Mouse (Mus musculus): ENCODE measurements around the gene Gpa33. TPM values are rescaled to one million over a fixed set of nuclear protein-coding genes. Genes with fewer than 3 reads are reported as not detected.

The Gpa33 gene
- 0.09 and 0.14 TPM in 2 replicates for polyA plus RNA-seq (2012; rRNA removed)

DNA sequence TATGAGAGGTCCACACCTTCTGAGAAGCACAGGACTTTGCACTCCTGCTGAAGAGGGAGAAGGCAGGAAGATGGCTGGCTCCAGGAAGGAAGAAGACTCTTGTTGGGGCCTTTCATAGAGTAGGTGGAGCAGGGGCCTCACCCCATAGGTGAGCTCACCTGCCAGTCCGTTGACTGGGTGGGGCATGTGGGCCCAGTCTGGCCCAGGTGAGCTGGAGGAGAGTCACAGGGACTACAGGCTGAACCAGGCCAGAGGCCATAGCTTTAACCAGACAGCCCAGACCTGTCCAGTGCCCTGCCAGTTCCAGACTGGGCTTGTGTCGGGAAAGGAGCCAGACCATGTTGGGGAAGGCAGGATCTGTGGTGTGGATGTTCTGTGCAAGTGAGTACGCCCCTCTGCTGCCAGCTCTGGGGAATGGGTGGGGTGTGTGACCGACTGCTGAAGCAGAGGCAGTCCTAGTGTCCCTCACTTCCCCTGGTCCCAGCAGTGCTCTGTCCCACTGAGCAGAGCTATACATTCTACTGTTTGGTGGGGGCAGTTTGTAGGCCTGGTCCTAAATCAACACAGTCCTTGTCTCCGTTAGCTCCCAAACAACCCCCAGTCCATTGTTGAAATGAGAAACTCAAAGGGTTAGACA, at the start of gene Gpa33:
Gpa33 (plus strand) TSS at position 15 of the 637 bp plus-strand sequence.
- no peak for DNase-seq (ENCODE audit: low read depth)
- no peak for TF ChIP-seq CTCF (IDR thresholded peaks at IDR 0.05; ENCODE audit: borderline replicate concordance, extremely low read depth, insufficient read depth, insufficient read length)
- no peak for TF ChIP-seq POLR2A (IDR thresholded peaks at IDR 0.05; ENCODE audit: borderline replicate concordance, extremely low read depth, insufficient read depth, insufficient read length, poor library complexity, severe bottlenecking)

DNA sequence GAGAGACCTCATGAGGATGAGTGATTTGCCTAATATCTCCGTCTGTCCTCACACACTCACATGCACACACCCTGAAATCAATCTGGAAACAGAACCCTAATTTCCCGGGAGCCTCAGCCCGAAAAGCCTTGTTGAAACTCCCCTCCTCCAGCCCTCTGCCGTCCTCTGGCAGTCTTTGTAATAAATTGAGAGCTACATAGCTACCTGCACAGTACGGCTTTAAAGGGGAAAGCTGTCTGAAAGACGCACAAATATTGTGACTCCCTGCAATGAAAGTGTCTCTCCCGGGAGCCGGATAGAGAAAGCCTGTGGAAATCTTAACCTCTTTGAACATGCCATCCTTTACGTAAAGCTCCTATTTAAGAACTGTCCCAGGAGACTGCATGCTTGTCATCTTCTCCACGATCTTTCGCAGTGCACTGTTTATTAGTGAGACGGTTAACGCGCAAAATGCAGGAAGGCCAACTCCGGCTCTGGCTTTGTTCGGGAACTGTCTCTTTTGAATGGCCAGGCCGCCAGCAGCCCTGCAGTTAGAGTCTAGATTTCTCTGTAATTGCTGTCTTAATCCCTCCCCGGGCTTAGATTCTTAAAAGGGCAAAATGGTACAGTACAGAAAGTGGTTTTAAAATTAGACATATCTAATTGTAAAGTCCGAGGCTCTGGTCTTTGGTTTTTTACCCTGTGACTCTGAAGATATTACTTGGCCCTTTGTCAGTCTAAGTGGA, 41.4 kb upstream of the Gpa33 start:
- TF ChIP-seq POLR2A (IDR thresholded peaks at IDR 0.05; ENCODE audit: borderline replicate concordance, extremely low read depth, insufficient read depth, insufficient read length, poor library complexity, severe bottlenecking) (no peak), CTCF (IDR thresholded peaks at IDR 0.05; ENCODE audit: borderline replicate concordance, extremely low read depth, insufficient read depth, insufficient read length) (no peak)
- DNase-seq (ENCODE audit: low read depth) = peak; percentile 79

DNA sequence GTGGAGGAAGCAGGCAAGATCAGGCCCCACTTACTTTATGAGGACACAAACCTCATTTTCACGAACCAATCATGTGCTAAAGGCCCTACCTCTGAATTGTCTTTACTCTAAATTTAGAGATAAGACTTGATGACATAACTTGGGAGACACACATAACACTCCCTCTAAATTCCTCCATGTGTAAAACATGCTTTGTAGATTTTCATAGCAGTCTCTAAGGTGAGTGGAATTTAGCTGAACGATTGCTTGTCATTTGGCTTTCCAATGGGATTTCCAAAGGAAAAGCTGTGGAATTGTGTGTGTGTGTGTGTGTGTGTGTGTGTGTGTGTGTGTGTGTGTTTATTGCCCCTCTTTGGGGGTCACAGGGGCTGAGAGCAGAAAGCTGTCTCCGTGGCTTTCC, 40.7 kb upstream of the Gpa33 start:
- no peak for DNase-seq (ENCODE audit: low read depth)
- TF ChIP-seq CTCF (IDR thresholded peaks at IDR 0.05; ENCODE audit: borderline replicate concordance, extremely low read depth, insufficient read depth, insufficient read length) (no peak), POLR2A (IDR thresholded peaks at IDR 0.05; ENCODE audit: borderline replicate concordance, extremely low read depth, insufficient read depth, insufficient read length, poor library complexity, severe bottlenecking) (no peak)

DNA sequence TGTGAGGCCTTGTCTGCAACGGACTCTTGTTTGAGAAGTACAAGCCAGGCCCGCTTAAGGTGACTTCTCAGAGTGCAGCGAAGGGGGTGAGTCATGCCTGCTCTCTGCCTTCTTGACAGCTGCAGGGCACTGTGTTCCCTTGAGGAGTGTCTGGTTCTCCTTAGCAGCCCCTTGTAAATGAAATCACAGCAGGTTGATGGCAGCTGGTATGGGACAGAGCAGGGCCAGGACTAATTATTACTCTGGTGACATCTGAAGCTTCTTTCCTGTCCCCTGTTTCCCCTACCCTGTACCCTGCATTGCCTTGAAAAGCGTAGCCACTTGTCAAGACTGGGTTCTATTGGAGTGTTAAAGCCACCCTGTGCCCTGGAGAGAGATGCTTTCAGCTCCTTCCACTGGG, 40.3 kb upstream of the Gpa33 start:
- TF ChIP-seq POLR2A (IDR thresholded peaks at IDR 0.05; ENCODE audit: borderline replicate concordance, extremely low read depth, insufficient read depth, insufficient read length, poor library complexity, severe bottlenecking) (no peak), CTCF (IDR thresholded peaks at IDR 0.05; ENCODE audit: borderline replicate concordance, extremely low read depth, insufficient read depth, insufficient read length) (no peak)
- DNase-seq (ENCODE audit: low read depth) = peak; percentile 30

DNA sequence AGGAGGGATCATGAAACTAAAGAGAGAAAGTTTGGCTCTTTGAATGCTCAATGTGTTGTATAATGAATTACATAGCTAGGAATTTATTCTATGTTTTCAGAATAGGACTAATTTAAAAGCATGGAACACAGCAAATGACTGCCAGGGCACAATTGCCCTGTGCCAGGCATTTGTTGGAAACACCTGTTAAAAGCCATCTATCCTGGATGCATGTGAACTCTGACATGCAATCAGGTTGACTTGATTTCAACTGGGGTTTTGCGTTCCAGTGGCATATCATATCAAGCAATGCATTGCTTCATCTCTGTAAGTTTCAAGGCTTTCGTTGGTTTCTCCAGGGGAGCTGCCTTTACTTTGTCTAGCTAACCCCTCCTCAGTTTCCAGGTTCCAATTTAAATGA, 39.7 kb upstream of the Gpa33 start:
- no peak for DNase-seq (ENCODE audit: low read depth)
- TF ChIP-seq POLR2A (IDR thresholded peaks at IDR 0.05; ENCODE audit: borderline replicate concordance, extremely low read depth, insufficient read depth, insufficient read length, poor library complexity, severe bottlenecking) = no peak
- no peak for TF ChIP-seq CTCF (IDR thresholded peaks at IDR 0.05; ENCODE audit: borderline replicate concordance, extremely low read depth, insufficient read depth, insufficient read length)

DNA sequence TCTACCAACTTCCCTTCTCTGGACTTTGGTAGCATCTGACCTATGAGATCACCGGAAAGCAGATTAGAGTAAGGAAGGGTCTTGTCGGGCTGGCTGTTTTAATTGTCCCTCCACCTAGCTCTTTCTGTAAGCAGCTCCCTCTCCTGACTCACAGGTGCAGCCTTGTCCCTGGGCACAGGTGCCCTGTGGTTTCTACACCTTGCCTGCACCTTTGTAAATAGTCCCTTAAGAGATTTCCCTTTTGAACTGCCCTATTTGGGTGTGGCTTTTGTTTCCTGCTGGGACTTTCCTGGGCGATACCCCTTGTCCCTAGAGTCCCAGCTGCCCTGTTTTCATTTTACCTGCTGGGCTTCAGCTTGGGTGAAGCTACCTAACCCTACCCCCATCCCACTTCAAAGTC, 35.6 kb upstream of the Gpa33 start:
- no peak for TF ChIP-seq POLR2A (IDR thresholded peaks at IDR 0.05; ENCODE audit: borderline replicate concordance, extremely low read depth, insufficient read depth, insufficient read length, poor library complexity, severe bottlenecking)
- TF ChIP-seq CTCF (IDR thresholded peaks at IDR 0.05; ENCODE audit: borderline replicate concordance, extremely low read depth, insufficient read depth, insufficient read length) = no peak
- DNase-seq (ENCODE audit: low read depth) = no peak

DNA sequence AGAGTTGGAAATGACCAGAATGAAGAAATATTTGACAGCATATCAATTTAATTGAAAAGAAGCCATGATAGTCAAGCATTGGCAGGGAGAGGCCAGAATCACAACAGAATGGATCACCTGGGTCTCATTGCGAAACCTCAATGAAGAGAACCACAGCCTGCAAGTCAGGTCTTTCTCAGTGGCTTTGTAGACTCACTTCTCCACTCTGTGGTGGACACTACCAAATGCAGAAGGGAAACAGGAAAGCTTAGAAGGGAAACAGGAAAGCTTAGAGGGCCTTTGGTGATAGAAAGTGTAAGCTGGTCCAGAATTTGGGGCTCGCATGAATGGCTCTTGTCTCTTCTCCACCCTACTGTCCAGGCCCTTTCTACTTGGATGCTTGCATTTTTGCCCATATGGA, 31.9 kb upstream of the Gpa33 start:
- DNase-seq (ENCODE audit: low read depth) = no peak
- TF ChIP-seq POLR2A (IDR thresholded peaks at IDR 0.05; ENCODE audit: borderline replicate concordance, extremely low read depth, insufficient read depth, insufficient read length, poor library complexity, severe bottlenecking) = no peak

DNA sequence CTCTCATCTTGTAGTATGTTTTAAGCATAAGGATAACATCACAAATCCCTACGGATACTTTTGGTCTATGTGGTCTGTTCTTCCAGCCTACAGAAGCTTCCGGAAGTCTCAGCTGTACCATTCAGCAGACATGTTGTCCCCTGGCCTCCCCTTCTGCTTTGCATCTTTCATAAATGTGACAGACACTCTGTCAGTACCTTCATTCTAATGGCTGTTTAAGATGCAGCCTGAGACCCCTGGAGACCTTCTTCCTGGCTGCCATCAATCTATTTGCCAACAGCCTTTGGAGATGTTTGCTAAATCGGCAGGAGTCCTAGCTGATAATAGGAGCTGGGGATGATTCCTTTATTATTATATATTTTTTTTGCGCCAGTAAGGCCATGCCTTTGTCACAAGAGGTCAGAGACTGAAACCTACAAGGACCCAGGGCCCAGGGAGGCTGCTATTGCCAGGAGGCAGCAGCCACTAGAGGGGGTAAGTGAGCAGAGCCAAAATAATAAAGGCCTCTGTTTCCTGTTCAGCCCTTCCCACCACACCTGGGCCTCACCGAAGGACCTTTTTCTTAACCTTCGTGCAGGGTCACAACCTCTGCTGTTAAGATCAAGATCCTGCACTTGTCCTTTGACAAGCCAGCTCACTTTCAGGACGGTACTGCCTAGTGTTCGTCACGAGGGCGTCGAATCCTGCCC, 27.0 kb upstream of the Gpa33 start:
- peak; percentile 54 for DNase-seq (ENCODE audit: low read depth)
- TF ChIP-seq CTCF (IDR thresholded peaks at IDR 0.05; ENCODE audit: borderline replicate concordance, extremely low read depth, insufficient read depth, insufficient read length) = peak; percentile 58; the same call in 1 of the 2 replicates
- no peak for TF ChIP-seq POLR2A (IDR thresholded peaks at IDR 0.05; ENCODE audit: borderline replicate concordance, extremely low read depth, insufficient read depth, insufficient read length, poor library complexity, severe bottlenecking)

DNA sequence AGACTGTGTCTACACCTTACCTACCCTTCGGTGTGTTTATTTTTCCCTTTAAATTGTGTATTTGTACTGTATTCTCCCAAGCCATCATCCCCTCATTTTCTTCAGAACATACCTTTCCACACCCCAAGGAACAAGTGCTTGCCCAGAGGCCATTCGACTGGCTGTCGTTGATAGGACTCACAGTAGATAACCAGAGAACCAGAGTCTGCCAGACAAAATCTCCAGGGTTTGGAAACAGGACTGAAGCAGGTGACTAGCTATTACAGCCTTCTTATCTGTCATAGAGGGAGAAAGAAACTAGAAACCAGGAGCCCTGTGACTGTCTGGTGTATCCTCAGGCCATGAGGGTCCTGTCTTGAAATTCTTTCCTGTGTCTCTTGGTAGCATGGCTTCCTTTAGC, 25.2 kb upstream of the Gpa33 start:
- TF ChIP-seq CTCF (IDR thresholded peaks at IDR 0.05; ENCODE audit: borderline replicate concordance, extremely low read depth, insufficient read depth, insufficient read length) (no peak), POLR2A (IDR thresholded peaks at IDR 0.05; ENCODE audit: borderline replicate concordance, extremely low read depth, insufficient read depth, insufficient read length, poor library complexity, severe bottlenecking) (no peak)

DNA sequence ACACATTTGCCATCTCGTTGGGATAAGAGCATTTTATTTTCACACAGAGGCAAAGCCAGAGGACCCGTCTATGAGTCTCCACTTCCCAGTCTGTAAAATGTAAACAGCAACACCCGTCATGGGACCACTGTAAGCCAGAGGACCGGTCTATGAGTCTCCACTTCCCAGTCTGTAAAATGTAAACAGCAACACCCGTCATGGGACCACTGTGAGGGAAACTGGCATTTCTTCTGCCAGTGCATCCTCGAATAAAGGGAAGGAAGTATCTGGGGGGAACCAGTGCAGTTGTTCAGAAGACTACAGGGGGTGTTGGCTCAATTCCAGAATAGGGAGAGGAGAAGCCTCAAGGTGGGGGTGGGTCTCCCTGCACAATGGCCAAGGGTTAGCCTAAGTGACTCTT, 24.6 kb upstream of the Gpa33 start:
- TF ChIP-seq POLR2A (IDR thresholded peaks at IDR 0.05; ENCODE audit: borderline replicate concordance, extremely low read depth, insufficient read depth, insufficient read length, poor library complexity, severe bottlenecking) = no peak
- no peak for TF ChIP-seq CTCF (IDR thresholded peaks at IDR 0.05; ENCODE audit: borderline replicate concordance, extremely low read depth, insufficient read depth, insufficient read length)
- DNase-seq (ENCODE audit: low read depth) = no peak

More for the DNA sequence above, 25.2 kb upstream of the Gpa33 start:
- DNase-seq (ENCODE audit: low read depth) = no peak

DNA sequence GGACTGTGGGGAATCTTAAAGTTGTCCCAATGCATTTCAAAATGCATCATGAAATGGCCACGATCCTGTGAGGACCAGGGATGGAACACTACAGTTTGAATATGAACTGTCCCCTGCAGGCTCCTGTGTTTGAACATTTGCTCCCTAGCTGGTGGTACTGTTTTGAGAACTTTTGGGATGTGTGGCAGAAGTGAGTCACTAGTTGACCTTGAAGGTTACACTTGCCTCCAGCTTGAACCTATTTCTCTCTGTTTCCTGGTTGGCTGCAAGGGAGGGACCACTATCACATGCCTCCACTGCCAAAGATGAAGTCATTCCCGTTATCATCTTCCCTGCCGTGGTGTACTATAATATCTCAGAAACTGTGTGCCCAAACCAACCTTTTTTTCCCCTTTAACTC, 15.1 kb upstream of the Gpa33 start:
- no peak for DNase-seq (ENCODE audit: low read depth)
- TF ChIP-seq POLR2A (IDR thresholded peaks at IDR 0.05; ENCODE audit: borderline replicate concordance, extremely low read depth, insufficient read depth, insufficient read length, poor library complexity, severe bottlenecking) = no peak
- no peak for TF ChIP-seq CTCF (IDR thresholded peaks at IDR 0.05; ENCODE audit: borderline replicate concordance, extremely low read depth, insufficient read depth, insufficient read length)
